Mouse (Mus musculus): Measurements from ENCODE around the gene Fbxo5. TPM values are rescaled to one million over a fixed set of nuclear protein-coding genes. Genes with fewer than 3 reads are reported as not detected.
A peak's percentile ranks its signal among the peaks of the same experiment; 100 is the strongest.

The Fbxo5 gene
- total RNA-seq (2022): 1 to 10 TPM in 1 of 4 experiments, under 1 TPM in 3; 0.49 to 1.8 (median 0.90) TPM

- DNase-seq (ENCODE audit: low spot score): peak; percentile 96
Measured at GRCm38 (mm10) chr10:5805243-5805730, at the start of gene Fbxo5. TSS of gene Fbxo5 (minus strand) at chr10:5805600.

GRCm38 (mm10) chr10:5853290-5853868 lies 48.0 kb upstream of the Fbxo5 start:
- DNase-seq (ENCODE audit: low spot score): no peak

- peak; percentile 31 for DNase-seq (ENCODE audit: low spot score)
Measured at GRCm38 (mm10) chr10:5846939-5847338, 41.5 kb upstream of the Fbxo5 start.

GRCm38 (mm10) chr10:5841369-5841768 lies 36.0 kb upstream of the Fbxo5 start:
- peak; percentile 6 for DNase-seq (ENCODE audit: low spot score)

- no peak for DNase-seq (ENCODE audit: low spot score)
Measured at GRCm38 (mm10) chr10:5826336-5827025, 21.1 kb upstream of the Fbxo5 start.

- DNase-seq (ENCODE audit: low spot score): peak; percentile 68
Measured at GRCm38 (mm10) chr10:5824779-5825178, 19.4 kb upstream of the Fbxo5 start.

GRCm38 (mm10) chr10:5823740-5824491 lies 18.5 kb upstream of the Fbxo5 start, which contains the start of gene Mtrf1l:
TSS of gene Mtrf1l (minus strand) at chr10:5823910.
- peak; percentile 98 for DNase-seq (ENCODE audit: low spot score)

GRCm38 (mm10) chr10:5823291-5823739 lies 17.9 kb upstream of the Fbxo5 start:
- peak; percentile 9 for DNase-seq (ENCODE audit: low spot score)

- DNase-seq (ENCODE audit: low spot score): no peak
Measured at GRCm38 (mm10) chr10:5818772-5819171, 13.4 kb upstream of the Fbxo5 start.

GRCm38 (mm10) chr10:5815968-5816367 lies 10.6 kb upstream of the Fbxo5 start:
- DNase-seq (ENCODE audit: low spot score): no peak

- no peak for DNase-seq (ENCODE audit: low spot score)
Measured at GRCm38 (mm10) chr10:5813724-5814123, 8.3 kb upstream of the Fbxo5 start.

- DNase-seq (ENCODE audit: low spot score): no peak
Measured at GRCm38 (mm10) chr10:5807683-5808082, 2.3 kb upstream of the Fbxo5 start.

GRCm38 (mm10) chr10:5806996-5807395 lies 1.6 kb upstream of the Fbxo5 start:
- no peak for DNase-seq (ENCODE audit: low spot score)

- DNase-seq (ENCODE audit: low spot score): peak; percentile 11
Measured at GRCm38 (mm10) chr10:5806416-5806815, 1.0 kb upstream of the Fbxo5 start.

GRCm38 (mm10) chr10:5805731-5806307 lies 419 bp upstream of the Fbxo5 start:
- DNase-seq (ENCODE audit: low spot score): peak; percentile 96

GRCm38 (mm10) chr10:5804691-5805156 lies 676 bp downstream of the Fbxo5 start:
- DNase-seq (ENCODE audit: low spot score): no peak

GRCm38 (mm10) chr10:5803739-5804138 lies 1.7 kb downstream of the Fbxo5 start:
- DNase-seq (ENCODE audit: low spot score): no peak

- DNase-seq (ENCODE audit: low spot score): no peak
Measured at GRCm38 (mm10) chr10:5802866-5803265, 2.5 kb downstream of the Fbxo5 start.

- peak; percentile 21 for DNase-seq (ENCODE audit: low spot score)
Measured at GRCm38 (mm10) chr10:5800490-5800889, 4.9 kb downstream of the Fbxo5 start.

GRCm38 (mm10) chr10:5798069-5798468 lies 7.3 kb downstream of the Fbxo5 start:
- no peak for DNase-seq (ENCODE audit: low spot score)

- peak; percentile 13 for DNase-seq (ENCODE audit: low spot score)
Measured at GRCm38 (mm10) chr10:5790657-5791056, 14.7 kb downstream of the Fbxo5 start.

- no peak for DNase-seq (ENCODE audit: low spot score)
Measured at GRCm38 (mm10) chr10:5786923-5787322, 18.5 kb downstream of the Fbxo5 start.
